Mouse (Mus musculus): ENCODE measurements around the gene Camta1.

The Camta1 gene

GRCm38 (mm10) chr4:151138135-151138534 is 723.5 kb downstream of the Camta1 start:
- DNase-seq, result no peak

DNA sequence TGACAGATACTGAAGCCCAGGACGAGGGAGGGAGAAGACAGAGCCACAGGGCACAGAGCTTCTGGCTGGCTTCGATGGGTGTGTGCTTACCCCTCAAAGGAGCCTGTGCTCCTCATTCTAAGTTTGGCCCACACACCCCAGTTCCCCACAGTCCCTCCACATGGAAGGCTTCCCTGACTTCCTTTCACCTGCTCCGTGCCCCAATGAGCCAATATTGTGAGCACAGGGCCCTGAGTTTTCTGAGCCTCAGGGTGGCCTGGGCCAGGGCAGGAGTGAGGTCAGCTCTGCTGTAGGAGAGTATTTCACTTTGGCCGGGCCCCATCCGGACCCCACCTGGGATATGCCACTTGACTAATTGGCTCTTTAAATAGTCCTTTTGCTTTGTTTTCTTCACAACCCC is 724.0 kb downstream of the Camta1 start:
- no peak for DNase-seq

DNA sequence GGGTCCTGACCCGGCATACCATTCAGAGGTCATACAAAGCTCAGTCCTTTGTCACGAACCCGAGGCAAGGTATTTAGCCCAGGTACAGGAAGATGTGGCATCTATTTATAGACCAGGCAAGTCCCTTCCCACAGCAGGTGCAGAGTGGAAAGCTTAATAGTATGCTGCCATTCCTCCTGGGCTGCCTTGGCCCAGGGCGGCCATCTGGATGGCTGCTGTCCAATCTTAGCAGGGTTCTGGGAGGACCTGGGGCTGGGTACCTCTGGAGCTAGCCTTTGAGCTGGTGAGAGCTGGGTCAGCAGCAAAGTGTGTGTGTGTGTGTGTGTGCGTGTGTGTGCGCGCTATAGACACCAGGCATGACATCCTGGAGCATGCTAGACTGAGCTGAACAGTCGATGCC is 726.2 kb downstream of the Camta1 start:
- DNase-seq, result no peak

- no peak for DNase-seq
These were observed 727.9 kb downstream of the Camta1 start for GRCm38 (mm10) chr4:151133760-151134159.

DNA sequence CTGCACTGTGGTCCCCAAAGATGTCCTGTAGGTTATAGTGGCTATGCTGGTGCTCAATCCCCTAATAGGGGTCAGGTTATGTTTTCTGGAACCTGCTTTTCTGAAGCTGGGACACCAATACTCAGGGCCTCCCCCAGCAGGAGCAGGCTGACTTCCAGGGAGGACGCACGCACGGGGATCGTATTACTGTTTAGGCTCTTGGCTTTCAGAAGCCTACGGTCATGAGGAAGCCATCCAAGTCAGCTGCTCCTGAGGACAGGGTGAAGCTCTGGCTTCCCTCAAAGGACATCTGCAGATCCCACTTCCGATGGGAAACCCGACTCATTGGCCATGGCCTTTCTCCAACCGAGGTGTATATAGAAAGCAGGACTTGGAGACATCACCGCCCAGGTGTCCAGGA is 729.2 kb downstream of the Camta1 start:
- DNase-seq, result no peak

GRCm38 (mm10) chr4:151130756-151131490 is 730.8 kb downstream of the Camta1 start:
- no peak for DNase-seq

- no peak for DNase-seq
These were observed 731.7 kb downstream of the Camta1 start for GRCm38 (mm10) chr4:151129725-151130557.

- peak; percentile 88 for DNase-seq
These were observed 732.8 kb downstream of the Camta1 start for GRCm38 (mm10) chr4:151128641-151129541.

GRCm38 (mm10) chr4:151127636-151128548 is 733.8 kb downstream of the Camta1 start:
- DNase-seq, result no peak

DNA sequence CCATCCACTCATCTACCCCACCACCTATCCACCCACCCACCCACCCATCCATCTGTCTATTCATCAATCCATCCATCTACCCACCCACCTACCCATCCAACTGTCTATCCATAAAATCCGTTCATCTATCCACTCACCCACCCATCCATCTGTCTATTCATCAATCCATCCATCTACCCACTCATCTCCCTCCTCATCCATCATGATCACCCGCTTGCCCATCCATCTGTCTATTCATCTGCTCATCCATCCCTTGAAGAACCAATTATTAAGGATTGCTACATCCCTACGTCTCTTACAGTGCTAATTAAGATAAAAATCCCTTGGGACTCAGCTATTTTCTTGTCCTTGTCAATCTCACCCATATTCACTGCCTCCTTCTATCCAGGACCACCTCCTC is 742.8 kb downstream of the Camta1 start:
- no peak for DNase-seq

DNA sequence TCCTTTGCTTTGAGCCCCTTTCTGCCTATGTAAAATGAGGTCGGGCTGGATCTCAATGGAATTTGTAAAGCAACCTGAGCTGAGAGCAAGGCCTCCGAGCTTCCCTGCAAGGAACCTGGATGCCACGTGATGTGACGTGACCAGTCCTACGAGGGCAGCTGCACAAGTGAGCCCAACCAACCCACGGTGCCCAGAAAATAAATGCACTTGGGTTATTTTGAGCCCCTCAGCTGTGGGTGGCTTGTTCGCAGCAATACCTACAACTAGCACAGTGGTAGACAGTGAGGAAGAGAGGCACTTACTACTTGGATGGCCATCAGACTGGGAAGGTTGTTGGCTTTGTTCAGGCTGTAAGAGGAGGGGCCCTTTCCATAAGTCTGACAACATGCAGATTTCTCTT is 747.1 kb downstream of the Camta1 start:
- DNase-seq, result no peak

- no peak for DNase-seq
These were observed 750.5 kb downstream of the Camta1 start for GRCm38 (mm10) chr4:151111226-151111625.

DNA sequence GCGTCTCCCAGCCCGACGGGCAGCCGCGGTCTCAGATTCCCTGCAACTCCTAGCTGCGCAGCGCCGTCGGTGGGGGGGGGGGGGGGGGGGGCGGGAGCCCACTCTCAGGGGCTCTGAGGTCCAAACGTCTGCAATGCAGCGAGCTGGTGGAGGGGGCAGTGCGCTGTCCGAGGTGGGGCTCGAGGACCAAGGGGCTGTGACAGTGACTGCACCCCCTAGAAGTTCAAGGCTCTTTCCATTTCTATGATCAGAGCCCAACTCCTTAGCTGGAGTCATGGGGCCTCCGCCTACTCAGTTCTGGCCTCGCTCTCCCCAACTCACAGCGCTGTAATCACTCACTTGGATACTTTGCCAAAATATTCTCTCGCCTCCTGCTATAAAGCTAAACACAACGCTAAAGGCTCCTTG is 752.8 kb downstream of the Camta1 start:
- no peak for DNase-seq

- DNase-seq, result peak; percentile 91
These were observed 753.5 kb downstream of the Camta1 start for GRCm38 (mm10) chr4:151108028-151108771.

DNA sequence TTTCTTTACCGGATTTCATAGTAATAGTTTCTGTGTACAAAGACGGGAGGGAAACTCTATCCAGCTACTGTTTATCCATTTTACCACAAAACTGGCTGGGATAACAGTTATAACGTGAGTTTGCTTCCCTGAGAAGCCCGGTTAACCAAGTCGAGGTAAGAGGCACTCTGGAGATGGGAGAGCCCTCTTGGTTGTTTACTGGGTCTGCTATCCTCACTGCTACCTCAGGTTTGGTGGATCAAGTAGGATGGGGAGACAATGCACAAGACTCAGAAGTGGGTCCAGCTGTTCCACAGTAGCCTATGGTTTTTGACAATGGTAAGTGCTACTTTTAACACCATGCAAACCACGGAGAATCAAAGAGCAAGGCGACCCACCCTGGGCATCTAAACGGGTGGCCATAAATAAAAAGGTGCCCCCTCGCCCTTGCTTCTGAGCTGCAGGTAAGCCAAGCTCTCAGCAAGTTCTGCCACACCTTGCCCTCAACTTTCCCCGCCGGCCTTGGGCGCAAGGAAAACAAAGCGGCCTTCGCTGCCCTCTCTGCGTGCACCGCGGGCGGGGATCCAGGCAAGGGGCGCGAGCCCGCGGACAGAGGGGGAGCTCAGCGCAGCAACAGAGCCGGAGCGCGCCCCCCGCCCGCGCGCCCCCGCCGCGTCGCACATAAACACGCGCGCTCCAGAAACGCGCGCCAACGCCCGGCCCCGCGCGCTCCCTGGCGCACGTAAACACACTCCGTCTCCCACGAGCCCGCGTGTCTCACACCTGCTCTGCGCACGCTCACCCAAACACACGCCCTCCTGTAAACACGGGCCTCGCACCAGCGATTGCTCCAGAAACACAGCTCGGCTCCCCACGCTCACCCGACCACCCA is 754.3 kb downstream of the Camta1 start:
- peak; percentile 62 for DNase-seq

GRCm38 (mm10) chr4:151106468-151106867 is 755.2 kb downstream of the Camta1 start:
- no peak for DNase-seq

GRCm38 (mm10) chr4:151105886-151106285 is 755.8 kb downstream of the Camta1 start:
- DNase-seq, result no peak

DNA sequence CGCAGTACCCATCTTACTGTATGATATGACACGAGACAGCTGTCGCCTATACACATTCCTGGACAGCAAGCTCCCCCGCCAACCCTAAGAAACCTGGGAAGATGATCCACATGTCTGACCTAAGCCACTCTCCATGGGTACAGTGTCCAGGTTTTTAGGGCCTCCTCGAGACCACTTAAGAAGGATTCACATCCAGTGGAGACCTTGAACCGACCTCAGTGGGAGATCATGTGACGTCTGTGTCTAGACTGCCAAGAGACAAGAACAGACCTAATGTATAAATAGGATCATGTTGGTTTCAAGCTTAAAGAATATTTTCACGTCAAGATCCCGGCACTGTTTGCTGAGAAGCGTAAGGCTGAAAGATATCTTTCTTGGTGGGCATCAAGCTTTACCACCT is 757.5 kb downstream of the Camta1 start:
- no peak for DNase-seq

- DNase-seq, result no peak
These were observed 758.0 kb downstream of the Camta1 start for GRCm38 (mm10) chr4:151103646-151104045.

DNA sequence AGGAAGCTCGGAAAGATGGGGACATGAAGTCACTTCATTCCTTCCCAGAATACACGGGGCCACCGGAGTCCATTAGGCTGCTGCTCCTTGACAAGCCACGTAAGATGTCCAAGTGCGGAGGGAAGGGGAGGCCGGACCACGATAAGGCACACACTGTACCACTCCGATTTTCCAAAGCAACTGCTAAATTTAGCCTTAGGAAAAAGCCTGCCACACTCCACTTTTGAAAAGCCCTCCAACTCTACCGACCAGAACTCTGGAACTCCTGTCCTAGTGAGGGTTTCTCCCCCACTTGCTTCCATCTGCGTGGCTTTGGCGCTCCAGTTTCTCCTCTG is 764.6 kb downstream of the Camta1 start:
- no peak for DNase-seq

All from cerebellum, adult 11 months (tissue).